ENCODE assay signal across 8 mouse cellular contexts in the genomic region with DNA sequence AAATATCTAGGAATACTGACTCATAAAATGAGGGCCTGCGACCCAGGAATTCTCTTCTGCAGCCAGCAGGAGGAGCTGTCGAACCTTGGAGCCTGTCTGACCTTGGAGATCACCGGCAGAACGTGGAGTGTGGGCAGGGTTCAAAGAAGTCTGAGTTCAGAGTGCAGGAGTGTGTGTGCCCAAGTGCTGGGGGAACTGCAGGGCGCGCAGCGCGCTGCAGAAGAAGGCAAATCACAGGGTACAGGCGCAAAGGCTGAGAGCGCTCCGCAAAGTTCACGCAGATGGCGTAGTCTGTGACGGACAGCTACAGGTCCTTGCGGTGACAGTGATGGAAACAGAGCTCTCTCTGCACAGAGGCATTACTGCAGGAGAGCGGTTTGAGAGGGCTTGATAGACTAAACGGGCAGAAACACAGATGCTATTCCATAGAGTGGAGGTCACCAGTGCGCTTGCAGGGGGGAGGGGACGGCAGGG. TPM values are rescaled to one million over a fixed set of nuclear protein-coding genes. Genes with fewer than 3 reads are reported as not detected.
A peak's percentile ranks its signal among the peaks of the same experiment; 100 is the strongest.
DNase-seq lines count a peak whose midpoint lies in the region; ATAC-seq lines count a peak whose summit lies in the region.

No protein-coding gene starts in this region.

- peak overlapping the region; percentile 32 for H3K4me3 ChIP-seq in hindbrain, embryonic 13.5 days

- H3K4me2 ChIP-seq in hindbrain, embryonic 13.5 days, result peak overlapping the region; percentile 58

- ATAC-seq in hindbrain, embryonic 13.5 days (ENCODE audit: low FRiP score), result peak; percentile 63

- peak; percentile 62 for DNase-seq in T-cell, adult 2 months (ENCODE audit: low spot score)
- DNase-seq in cerebellum, postnatal 10 days, result peak; percentile 87 to 88
- DNase-seq in frontal cortex, postnatal 14 days (ENCODE audit: low spot score in 2 of 2), result peak; percentile 27 to 64
- DNase-seq in layer of hippocampus, postnatal 36 days, result peak; percentile 57 to 71
- DNase-seq in lung, postnatal 4 days, result peak; percentile 79 to 86
- peak; percentile 88 for DNase-seq in retina, embryonic 14.5 days (ENCODE audit: low spot score)
- DNase-seq in thymus, postnatal 36 days, result peak; percentile 73 to 77

- peak overlapping the region; percentile 26; the same call in 1 of the 2 replicates for H3K9ac ChIP-seq in hindbrain, embryonic 13.5 days

- no peak overlapping the region for H3K27ac ChIP-seq in hindbrain, embryonic 13.5 days

- WGBS in hindbrain, embryonic 13.5 days, result 3% methylated on average over 19 of the region's 19 CpGs

- H3K9me3 ChIP-seq in hindbrain, embryonic 13.5 days, result no peaks in the 10 kb centered on the region

- peaks cover 5% of the 10 kb centered on the region; the same call in 1 of the 2 replicates for H3K4me1 ChIP-seq in hindbrain, embryonic 13.5 days (replicated peaks)

- H3K27me3 ChIP-seq in hindbrain, embryonic 13.5 days, result no peaks in the 10 kb centered on the region

- H3K36me3 ChIP-seq in hindbrain, embryonic 13.5 days, result no peaks in the 10 kb centered on the region

RNA-seq across cellular contexts. Expression of a gene that starts 8.4 kb away (rescaled TPM):
- 0.69 TPM in 1 of 2 replicates, not detected in the other for polyA plus RNA-seq in hindbrain, embryonic 13.5 days (2015; fragmentation: Nextera tagmentation; extraction: Ambion mirVana)
- total RNA-seq in layer of hippocampus, postnatal 36 days (2021), result 1 to 10 TPM; 1.2 to 1.3 TPM

RNA-seq across cellular contexts. Expression of a gene that starts 12.0 kb away (rescaled TPM):
- polyA plus RNA-seq in hindbrain, embryonic 13.5 days (2015; fragmentation: Nextera tagmentation; extraction: Ambion mirVana), result 0.09 and 0.12 TPM in 2 replicates
- under 1 TPM; 0.30 to 0.35 TPM for total RNA-seq in layer of hippocampus, postnatal 36 days (2021)

RNA-seq across cellular contexts. Expression of a gene that starts 26.6 kb away (rescaled TPM):
- polyA plus RNA-seq in hindbrain, embryonic 13.5 days (2015; fragmentation: Nextera tagmentation; extraction: Ambion mirVana), result 41.6 and 45.3 TPM in 2 replicates
- 10 to 100 TPM; 64.6 to 71.8 TPM for total RNA-seq in layer of hippocampus, postnatal 36 days (2021)

RNA-seq across cellular contexts. Expression of a gene that starts 26.9 kb away (rescaled TPM):
- polyA plus RNA-seq in hindbrain, embryonic 13.5 days (2015; fragmentation: Nextera tagmentation; extraction: Ambion mirVana), result 278 and 284 TPM in 2 replicates
- 100 to 1,000 TPM; 113 to 119 TPM for total RNA-seq in layer of hippocampus, postnatal 36 days (2021)

RNA-seq across cellular contexts. Expression of a gene that starts 32.5 kb away (rescaled TPM):
- 8.8 and 10.4 TPM in 2 replicates for polyA plus RNA-seq in hindbrain, embryonic 13.5 days (2015; fragmentation: Nextera tagmentation; extraction: Ambion mirVana)
- total RNA-seq in layer of hippocampus, postnatal 36 days (2021), result 1 to 10 TPM; 3.9 to 4.0 TPM
